15 mouse cellular contexts compared by ENCODE assay signal in genomic region chr8:92899590-92899989, GRCm38 (mm10). TPM values are rescaled to one million over a fixed set of nuclear protein-coding genes. Genes with fewer than 3 reads are reported as not detected.
"Had no signal": no experiment of that assay in that cellular context is flagged by ENCODE, and none has a peak within 500 bp of the region (broad histone marks: within the 10 kb centered on the region; RNA-seq: fewer than 3 reads in every experiment).

No protein-coding gene starts in this region.

- H3K9ac ChIP-seq: limb, embryonic 15.5 days; liver, embryonic 12.5 days; lung, embryonic 14.5 days; neural tube, embryonic 12.5 days; stomach, embryonic 15.5 days had no signal

- H3K4me2 ChIP-seq: limb, embryonic 15.5 days; liver, embryonic 12.5 days; lung, embryonic 14.5 days; neural tube, embryonic 12.5 days; stomach, embryonic 15.5 days had no signal

- H3K4me1 ChIP-seq: limb, embryonic 15.5 days; liver, embryonic 12.5 days; midbrain, embryonic 10.5 days; neural tube, embryonic 12.5 days; stomach, embryonic 15.5 days had no signal

- H3K4me3 ChIP-seq: limb, embryonic 15.5 days; liver, embryonic 12.5 days; midbrain, embryonic 10.5 days; myocyte; neural tube, embryonic 12.5 days; stomach, embryonic 15.5 days had no signal

- H3K27ac ChIP-seq: limb, embryonic 15.5 days; liver, embryonic 12.5 days; midbrain, embryonic 10.5 days; neural tube, embryonic 12.5 days; stomach, embryonic 15.5 days had no signal

- H3K27me3 ChIP-seq: limb, embryonic 15.5 days; liver, embryonic 12.5 days; neural tube, embryonic 12.5 days; stomach, embryonic 15.5 days had no signal

- DNase-seq: kidney, adult 8-10 months; kidney, postnatal 25 days; layer of hippocampus, postnatal 36 days; lung, embryonic 14.5 days; lung, postnatal 10 days; lung, postnatal 4 days; right cerebral cortex, postnatal 14 days; thymus, postnatal 4 days had no signal

- H3K36me3 ChIP-seq: limb, embryonic 15.5 days; liver, embryonic 12.5 days; midbrain, embryonic 10.5 days; neural tube, embryonic 12.5 days; stomach, embryonic 15.5 days had no signal

- H3K9me3 ChIP-seq: limb, embryonic 15.5 days; liver, embryonic 12.5 days; midbrain, embryonic 10.5 days; neural tube, embryonic 12.5 days; stomach, embryonic 15.5 days had no signal

- ATAC-seq: liver, embryonic 12.5 days had no signal

RNA-seq across cellular contexts. Expression of gene Capns2, which starts 1.6 kb away (rescaled TPM):
- polyA plus RNA-seq: liver, embryonic 12.5 days; liver, embryonic 16.5 days had no signal
